Mouse (Mus musculus): ENCODE data around the gene Cux2.

- TF ChIP-seq CTCF (IDR thresholded peaks at IDR 0.05) (no peak), EP300 (IDR thresholded peaks at IDR 0.05) (no peak)
Observed at GRCm38 (mm10) chr5:122033167-122033478, 16.8 kb downstream of the Cux2 start.
